Mouse (Mus musculus) layer of hippocampus, adult 18-20 months (tissue): ENCODE measurements at regions not wholly inside any gene's neighbourhood (a gene's known extent, or its start where the extent isn't known, plus 50 kb on each side); places are given as distances from the start of the nearest gene placed in this dataset.

Source experiments
- DNase-seq, 2 experiments: peaks; one replicate each; pipeline ENCODE4 v3.0.0; 2022; ENCODE audit warnings: low spot score in 2 of 2

DNA sequence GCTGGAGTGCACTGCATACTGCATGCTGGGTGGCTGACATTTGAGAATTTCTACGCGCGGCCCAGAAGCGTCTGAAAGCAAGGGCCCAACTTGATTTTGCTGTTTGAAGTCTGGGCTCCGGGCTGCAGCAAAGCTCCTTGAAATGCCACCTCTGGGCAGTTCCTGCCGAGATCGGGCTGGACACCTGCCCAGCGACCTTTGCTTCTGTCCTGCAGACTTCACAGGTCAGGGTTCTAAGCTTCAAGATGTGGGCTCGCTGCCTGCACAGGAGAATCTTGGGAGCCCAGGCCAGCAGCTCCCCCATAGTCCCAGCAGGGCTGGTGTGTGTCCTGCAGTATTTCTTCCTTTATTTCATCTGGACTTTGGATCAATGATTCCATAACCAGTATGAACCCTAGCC is 57.1 kb upstream of the A230072I06Rik start:
- DNase-seq: no peak

DNA sequence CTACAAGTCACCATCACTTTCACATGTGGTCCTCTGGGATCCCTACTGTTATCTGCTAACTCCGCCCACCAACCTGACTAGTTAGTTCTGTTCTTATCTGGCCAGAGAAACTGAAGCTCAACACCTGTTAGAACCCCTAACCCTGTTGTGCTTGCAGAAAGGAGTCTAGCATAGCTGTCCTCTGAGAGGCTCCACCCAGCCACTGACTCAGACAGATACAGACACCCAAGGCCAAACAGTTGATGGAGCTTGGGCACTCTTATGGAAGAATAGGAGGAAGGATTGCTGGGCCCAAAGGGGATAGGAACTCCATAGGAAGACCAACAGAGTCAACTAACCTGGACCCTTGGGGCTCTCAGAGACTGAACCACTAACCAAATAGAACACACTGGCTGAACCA is 55.2 kb upstream of the A230072I06Rik start:
- no peak for DNase-seq
